Mouse (Mus musculus) bone marrow, adult 2 months (tissue): ENCODE results near the gene Cyp4f37. TPM values are rescaled to one million over a fixed set of nuclear protein-coding genes. Genes with fewer than 3 reads are reported as not detected.
A peak's percentile ranks its signal among the peaks of the same experiment; 100 is the strongest.
"Not testable (repeated sequence)": the region's sequence is repeated elsewhere in the genome, so short reads cannot be mapped to it uniquely, and the experiment has no call there.

Source experiments
- H3K27ac ChIP-seq: fragments of 200-500 bp; 2 replicates; pipeline ENCODE4 v1.5.1; 2012; ENCODE audit warnings: low read depth, mild to moderate bottlenecking, control low read depth, inconsistent platforms, low read length; ENCODE audit not compliant: control insufficient read depth, poor library complexity, insufficient read depth
- H3K4me1 ChIP-seq: fragments of 200-500 bp; 2 replicates; pipeline ENCODE4 v1.6.1; 2011; ENCODE audit warnings: low read length; ENCODE audit not compliant: control insufficient read depth, insufficient read depth
- H3K4me3 ChIP-seq: fragments of 200-500 bp; replicated peaks from 2 replicates; pipeline ENCODE3; 2011; ENCODE audit warnings: mild to moderate bottlenecking, low read depth, low read length, control low read depth; ENCODE audit not compliant: control insufficient read depth
- CTCF ChIP-seq: fragments of 200-500 bp; IDR thresholded peaks from 2 replicates; pipeline ENCODE4 v1.5.1; 2011; ENCODE audit warnings: low read length, control low read depth; ENCODE audit not compliant: control insufficient read depth, insufficient read depth
- POLR2A ChIP-seq: fragments of 200-500 bp; IDR thresholded peaks from 2 replicates; pipeline ENCODE4 v1.6.1; 2011; ENCODE audit warnings: low read depth, mild to moderate bottlenecking, control low read depth, low read length, borderline replicate concordance; ENCODE audit not compliant: control insufficient read depth
- WGBS: fragments of 180-500 bp; shearing (Covaris S2); methylation state at CpG from one replicate; pipeline ENCODE4 v1.1.7; 2018; 5-methylcytosine and 5-hydroxymethylcytosine counted together
- polyA plus RNA-seq: library from polyadenylated mRNA; stranded (reverse); fragments of >200 nt; gene quantifications from 2 replicates; pipeline ENCODE4 v1.2.4, GENCODE M21; 2011; ENCODE audit warnings: low replicate concordance; ENCODE audit not compliant: missing spikeins, insufficient read depth, insufficient read length

Gene Cyp4f37
- polyA plus RNA-seq, 1 experiment: not detected

GRCm38 (mm10) chr17:32631936-32632335, 10.8 kb downstream of the Cyp4f37 start:
- Histone ChIP-seq H3K27ac (no peak overlapping the region), H3K4me1 (no peaks in the 10 kb centered on the region; the same call in 1 of the 2 replicates), H3K4me3 (no peak overlapping the region)
- 42% methylated on average over 3 of the region's 3 CpGs for WGBS
- TF ChIP-seq CTCF (no peak), POLR2A (no peak)

GRCm38 (mm10) chr17:32634242-32634971, 13.3 kb downstream of the Cyp4f37 start:
- not testable (repeated sequence) for H3K27ac ChIP-seq, H3K4me3 ChIP-seq, H3K4me1 ChIP-seq
- WGBS: 81% methylated on average over 9 of the region's 9 CpGs

- TF ChIP-seq POLR2A (no peak), CTCF (peak; percentile 87)
- H3K27ac ChIP-seq: no peak overlapping the region
- 2% methylated on average over 17 of the region's 17 CpGs for WGBS
- no peaks in the 10 kb centered on the region; the same call in 1 of the 2 replicates for H3K4me1 ChIP-seq
- no peak overlapping the region for H3K4me3 ChIP-seq
Observed at GRCm38 (mm10) chr17:32634972-32635314, 13.8 kb downstream of the Cyp4f37 start.

GRCm38 (mm10) chr17:32636341-32636740, 15.2 kb downstream of the Cyp4f37 start:
- no peak for TF ChIP-seq CTCF
- TF ChIP-seq POLR2A: no peak
- H3K4me3 ChIP-seq: no peak overlapping the region
- WGBS: 55% methylated on average over 3 of the region's 3 CpGs
- no peak overlapping the region for H3K27ac ChIP-seq
- no peaks in the 10 kb centered on the region; the same call in 1 of the 2 replicates for H3K4me1 ChIP-seq

- H3K4me1 ChIP-seq: no peaks in the 10 kb centered on the region; the same call in 1 of the 2 replicates
- no peak overlapping the region for H3K27ac ChIP-seq
- no peak overlapping the region for H3K4me3 ChIP-seq
- TF ChIP-seq CTCF: no peak
- no peak for TF ChIP-seq POLR2A
- WGBS: 58% methylated on average over 2 of the region's 2 CpGs
Observed at GRCm38 (mm10) chr17:32637151-32637550, 16.0 kb downstream of the Cyp4f37 start.

- no peak overlapping the region for H3K4me3 ChIP-seq
- TF ChIP-seq CTCF: no peak
- no peak for TF ChIP-seq POLR2A
- 81% methylated on average over 4 of the region's 4 CpGs for WGBS
- H3K4me1 ChIP-seq: no peaks in the 10 kb centered on the region
- H3K27ac ChIP-seq: no peak overlapping the region
Observed at GRCm38 (mm10) chr17:32646631-32647030, 25.5 kb downstream of the Cyp4f37 start.

- Histone ChIP-seq H3K4me3 (no peak overlapping the region), H3K4me1 (no peaks in the 10 kb centered on the region), H3K27ac (no peak overlapping the region)
- WGBS: 82% methylated on average over 4 of the region's 4 CpGs
- TF ChIP-seq POLR2A (no peak), CTCF (no peak)
Observed at GRCm38 (mm10) chr17:32653860-32654259, 32.8 kb downstream of the Cyp4f37 start.

GRCm38 (mm10) chr17:32657041-32657440, 35.9 kb downstream of the Cyp4f37 start:
- H3K27ac ChIP-seq: no peak overlapping the region
- TF ChIP-seq CTCF (no peak), POLR2A (no peak)
- H3K4me1 ChIP-seq: no peaks in the 10 kb centered on the region
- 47% methylated on average over 3 of the region's 3 CpGs for WGBS
- H3K4me3 ChIP-seq: no peak overlapping the region

- H3K27ac ChIP-seq: no peak overlapping the region
- no peak overlapping the region for H3K4me3 ChIP-seq
- 79% methylated on average over 1 of the region's 1 CpGs for WGBS
- no peaks in the 10 kb centered on the region for H3K4me1 ChIP-seq
- TF ChIP-seq CTCF (no peak), POLR2A (no peak)
Observed at GRCm38 (mm10) chr17:32658246-32658645, 37.1 kb downstream of the Cyp4f37 start.
